9 mouse cellular contexts compared by ENCODE assay signal in genomic region chr14:72300026-72300425, GRCm38 (mm10).
DNase-seq lines count a peak whose midpoint lies in the region; ATAC-seq and TF ChIP-seq lines count a peak whose summit lies in the region.
"Had no signal": no experiment of that assay in that cellular context is flagged by ENCODE, and none has a peak within 500 bp of the region (broad histone marks: within the 10 kb centered on the region; RNA-seq: fewer than 3 reads in every experiment).

No protein-coding gene starts in this region.

- no peaks in the 10 kb centered on the region for H3K9me3 ChIP-seq in liver, embryonic 11.5 days (ENCODE audit: control insufficient read depth, low read length)
- H3K9me3 ChIP-seq in liver, postnatal 0 days (ENCODE audit: low read length), result no peaks in the 10 kb centered on the region
- H3K9me3 ChIP-seq: heart, embryonic 15.5 days had no signal

- no peaks in the 10 kb centered on the region for H3K27me3 ChIP-seq in cerebellum, adult 2 months (ENCODE audit: control insufficient read depth, insufficient read depth, low read length)
- H3K27me3 ChIP-seq in liver, embryonic 11.5 days (replicated peaks; ENCODE audit: control insufficient read depth, insufficient read depth, low read length), result no peaks in the 10 kb centered on the region
- no peaks in the 10 kb centered on the region for H3K27me3 ChIP-seq in liver, postnatal 0 days (ENCODE audit: insufficient read depth, low read length)

- peaks cover 4% of the 10 kb centered on the region; the same call in 1 of the 2 replicates for H3K4me1 ChIP-seq in cerebellum, adult 2 months (ENCODE audit: control insufficient read depth, insufficient read depth, low read length)
- H3K4me1 ChIP-seq in liver, embryonic 11.5 days (replicated peaks; ENCODE audit: control insufficient read depth, insufficient read depth, low read length), result no peaks in the 10 kb centered on the region
- no peaks in the 10 kb centered on the region for H3K4me1 ChIP-seq in liver, postnatal 0 days (ENCODE audit: insufficient read depth)
- H3K4me1 ChIP-seq: heart, embryonic 15.5 days had no signal

- ATAC-seq in cerebellum, adult (ENCODE audit: insufficient number of reproducible peaks, low FRiP score, low TSS enrichment), result no peak
- no peak for ATAC-seq in liver, embryonic 11.5 days (replicated peaks; ENCODE audit: low FRiP score)
- no peak for ATAC-seq in liver, postnatal 0 days

- no peak overlapping the region for H3K4me2 ChIP-seq in liver, embryonic 11.5 days
- H3K4me2 ChIP-seq in liver, postnatal 0 days (ENCODE audit: low read depth, low read length), result no peak overlapping the region
- H3K4me2 ChIP-seq: heart, embryonic 15.5 days had no signal

- H3K36me3 ChIP-seq in liver, embryonic 11.5 days (ENCODE audit: control insufficient read depth, insufficient read depth, low read length), result no peaks in the 10 kb centered on the region
- no peaks in the 10 kb centered on the region for H3K36me3 ChIP-seq in liver, postnatal 0 days (replicated peaks; ENCODE audit: insufficient read depth, low read length)
- H3K36me3 ChIP-seq: heart, embryonic 15.5 days had no signal

- no peak overlapping the region for H3K4me3 ChIP-seq in cerebellum, adult 2 months (replicated peaks; ENCODE audit: insufficient read depth, low read depth, low read length)
- H3K4me3 ChIP-seq in liver, embryonic 11.5 days (ENCODE audit: low read depth, low read length), result no peak overlapping the region
- H3K4me3 ChIP-seq in liver, postnatal 0 days (ENCODE audit: low read depth, low read length), result no peak overlapping the region
- H3K4me3 ChIP-seq: heart, embryonic 15.5 days had no signal

- TF ChIP-seq EP300 in liver, postnatal 0 days (IDR thresholded peaks at IDR 0.05; ENCODE audit: low read depth), result no peak

- DNase-seq in cerebellum, adult 2 months, result peak; percentile 9 to 30
- DNase-seq in liver, result peak; percentile 34
- DNase-seq in liver, embryonic 11.5 days (ENCODE audit: low spot score), result no peak
- DNase-seq in adrenal gland, postnatal 36 days, result peak; percentile 37 to 49
- DNase-seq in forelimb bud, embryonic 11.5 days (ENCODE audit: low read depth, low spot score), result peak; percentile 43
- peak; percentile 32 for DNase-seq in liver, postnatal 0 days
- peak; percentile 51 for DNase-seq in thymus, postnatal 0 days (ENCODE audit: low spot score)

- H3K9ac ChIP-seq in liver, embryonic 11.5 days (ENCODE audit: low read depth, low read length), result no peak overlapping the region
- H3K9ac ChIP-seq in liver, postnatal 0 days (replicated peaks), result no peak overlapping the region
- H3K9ac ChIP-seq: heart, embryonic 15.5 days had no signal

- 71% methylated on average over 1 of the region's 1 CpGs for WGBS in cerebellum, adult 2 months
- 58% methylated on average over 1 of the region's 1 CpGs for WGBS in liver, embryonic 11.5 days
- 68% methylated on average over 1 of the region's 1 CpGs for WGBS in liver, postnatal 0 days (ENCODE audit: insufficient replicate concordance)

- no peak overlapping the region for H3K27ac ChIP-seq in cerebellum, adult 2 months (ENCODE audit: insufficient read depth, low read length)
- H3K27ac ChIP-seq in liver, embryonic 11.5 days (ENCODE audit: low read depth, low read length), result no peak overlapping the region
- no peak overlapping the region for H3K27ac ChIP-seq in liver, postnatal 0 days (ENCODE audit: low read depth)
- H3K27ac ChIP-seq: heart, embryonic 15.5 days had no signal

- TF ChIP-seq CTCF in cerebellum, adult 2 months (IDR thresholded peaks at IDR 0.05; ENCODE audit: borderline replicate concordance, insufficient read depth, low read depth, low read length), result no peak
- TF ChIP-seq CTCF in liver, postnatal 0 days (IDR thresholded peaks at IDR 0.05; ENCODE audit: low read depth), result peak; percentile 57

- TF ChIP-seq POLR2A in cerebellum, adult 2 months (IDR thresholded peaks at IDR 0.05; ENCODE audit: borderline replicate concordance, insufficient read depth, low read length), result no peak
